Mouse (Mus musculus) kidney, postnatal 0 days (tissue): ENCODE data around the gene Tbx4. TPM values are rescaled to one million over a fixed set of nuclear protein-coding genes. Genes with fewer than 3 reads are reported as not detected.
A peak's percentile ranks its signal among the peaks of the same experiment; 100 is the strongest.

Experiments
- ATAC-seq: fragments of 200-750 bp; cut with Nextera tagmentation; replicated peaks from 2 replicates; pipeline ENCODE4 v1.8.0; 2017; ENCODE audit warnings: low read depth, moderate number of reproducible peaks, moderate TSS enrichment, moderate library complexity; ENCODE audit not compliant: low FRiP score
- DNase-seq: peaks from one replicate; pipeline ENCODE4 v3.0.0-alpha.2; 2016; ENCODE audit warnings: low spot score
- H3K27ac ChIP-seq: fragments of 300-500 bp; sonication (generic); 2 replicates; pipeline ENCODE4 v1.5.1; 2014; ENCODE audit warnings: mild to moderate bottlenecking
- H3K27me3 ChIP-seq: fragments of 300-500 bp; sonication (generic); 2 replicates; pipeline ENCODE4 v1.6.1; 2014; ENCODE audit warnings: low read length, mixed read lengths; ENCODE audit not compliant: insufficient read depth
- H3K36me3 ChIP-seq: fragments of 300-500 bp; sonication (generic); 2 replicates; pipeline ENCODE4 v1.6.1; 2014; ENCODE audit warnings: low read length, mixed read lengths; ENCODE audit not compliant: insufficient read depth
- H3K4me1 ChIP-seq: fragments of 300-500 bp; sonication (generic); replicated peaks from 2 replicates; pipeline ENCODE4 v1.6.1; 2014; ENCODE audit warnings: antibody characterized with exemption, low read length, mixed read lengths; ENCODE audit not compliant: insufficient read depth
- H3K4me2 ChIP-seq: fragments of 300-500 bp; sonication (generic); 2 replicates; pipeline ENCODE4 v1.6.1; 2014; ENCODE audit warnings: mild to moderate bottlenecking, low read length, moderate library complexity, mixed read lengths
- H3K4me3 ChIP-seq: fragments of 300-500 bp; sonication (generic); replicated peaks from 2 replicates; pipeline ENCODE4 v1.5.1; 2014; ENCODE audit warnings: low read depth, low read length
- H3K9ac ChIP-seq: fragments of 300-500 bp; sonication (generic); 2 replicates; pipeline ENCODE4 v1.6.1; 2014; ENCODE audit warnings: low read depth, low read length
- H3K9me3 ChIP-seq: fragments of 300-500 bp; sonication (generic); replicated peaks from 2 replicates; pipeline ENCODE4 v1.6.1; 2016; ENCODE audit warnings: low read length, inconsistent platforms, mixed read lengths
- CTCF ChIP-seq: IDR thresholded peaks from 2 replicates; pipeline ENCODE4 v1.5.1; 2016; ENCODE audit warnings: antibody characterized with exemption, low read depth, mild to moderate bottlenecking, moderate library complexity
- whole genome bisulfite sequencing: fragments of 180-500 bp; shearing (Covaris S2); extraction: QIAGEN DNeasy Blood & Tissue Kit; methylation state at CpG from one replicate; pipeline ENCODE4 v1.1.7; 2014; 5-methylcytosine and 5-hydroxymethylcytosine counted together
- polyA plus RNA-seq: library from polyadenylated mRNA; unstranded; fragments of >200 nt; fragmentation: Nextera tagmentation; extraction: Ambion mirVana; gene quantifications from 2 replicates; pipeline ENCODE4 v1.2.1, GENCODE M21; 2015

The Tbx4 gene
- polyA plus RNA-seq, 1 experiment from 2014 or later, result 0.07 TPM

DNA sequence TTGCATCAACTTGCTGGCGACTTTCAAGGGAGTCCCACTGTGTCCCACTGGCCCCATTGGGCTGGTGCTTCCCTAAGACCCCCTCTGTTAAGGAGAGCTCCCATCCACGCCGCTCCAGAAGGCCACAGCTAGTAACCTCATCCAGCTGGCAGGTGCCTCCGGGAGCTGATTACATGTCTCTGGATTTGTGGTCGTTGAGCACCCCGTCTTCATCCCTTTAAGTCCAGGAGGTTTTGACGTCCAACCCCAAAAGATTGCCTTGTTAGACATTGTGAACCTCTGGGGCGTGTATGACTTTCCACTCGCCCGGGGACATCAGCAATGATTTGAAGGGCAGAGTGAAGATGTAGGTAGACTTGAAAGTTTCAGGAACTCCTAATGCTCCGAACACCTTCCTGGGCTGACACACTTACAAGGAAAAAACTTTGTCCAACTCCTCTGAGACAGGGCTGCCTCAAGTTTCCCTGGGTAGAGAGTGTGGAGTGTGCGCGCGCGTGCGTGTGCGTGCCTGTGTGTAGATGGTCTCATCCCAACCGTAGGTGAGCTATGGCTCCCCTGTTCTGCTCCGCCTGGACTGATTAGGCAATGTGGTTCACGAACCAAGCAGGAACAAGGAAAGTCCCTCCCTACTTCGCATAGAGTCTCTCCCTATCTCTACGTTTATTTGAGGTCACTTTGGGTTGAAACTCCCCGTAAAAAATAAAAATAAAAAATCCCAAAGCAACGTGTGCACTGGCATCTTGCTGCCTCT is 43.5 kb upstream of the Tbx4 start:
- 0 out of 2 replicates have a peak overlapping the region, but pooled peaks have one; percentile 48 for H3K4me3 ChIP-seq
- H3K9ac ChIP-seq, result peak overlapping the region; percentile 10; the same call in 1 of the 2 replicates
- DNase-seq (peak; percentile 28), ATAC-seq (peak; percentile 12)
- no peaks in the 10 kb centered on the region for H3K9me3 ChIP-seq
- H3K27ac ChIP-seq, result peak overlapping the region; percentile 79; the same call in 1 of the 2 replicates
- peaks cover 14% of the 10 kb centered on the region; the same call in 1 of the 2 replicates for H3K36me3 ChIP-seq
- WGBS, result 11% methylated on average over 24 of the region's 24 CpGs
- H3K27me3 ChIP-seq, result no peaks in the 10 kb centered on the region
- peak overlapping the region; percentile 72 for H3K4me2 ChIP-seq
- H3K4me1 ChIP-seq, result peaks cover 22% of the 10 kb centered on the region; the same call in 1 of the 2 replicates
- no peak for TF ChIP-seq CTCF

DNA sequence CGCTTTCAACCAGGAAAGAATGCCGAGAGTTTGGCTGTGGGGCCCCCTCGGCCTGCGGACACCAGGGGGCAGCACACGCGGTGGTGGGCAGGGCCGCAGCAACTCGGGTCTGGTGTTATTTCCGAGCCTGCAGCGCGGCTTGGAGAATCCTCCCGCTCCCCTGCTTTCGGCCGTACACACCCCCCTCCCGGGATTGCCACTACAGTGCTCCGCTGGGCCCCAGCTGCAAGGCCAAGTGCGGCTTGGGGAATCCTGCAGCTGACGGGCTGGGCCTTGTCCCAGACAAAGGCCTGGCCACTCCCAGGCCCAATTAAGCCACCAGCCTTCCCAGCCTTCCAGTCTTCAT is 42.9 kb upstream of the Tbx4 start:
- H3K4me1 ChIP-seq, result peaks cover 20% of the 10 kb centered on the region; the same call in 1 of the 2 replicates
- DNase-seq (peak; percentile 91), ATAC-seq (peak; percentile 18)
- H3K27ac ChIP-seq, result peak overlapping the region; percentile 79
- H3K4me2 ChIP-seq, result peak overlapping the region; percentile 72
- WGBS, result under 1% methylated on average over 18 of the region's 18 CpGs
- peak; percentile 94 for TF ChIP-seq CTCF
- H3K36me3 ChIP-seq, result peaks cover 9% of the 10 kb centered on the region; the same call in 1 of the 2 replicates
- H3K4me3 ChIP-seq, result peak overlapping the region; percentile 48
- no peaks in the 10 kb centered on the region for H3K27me3 ChIP-seq
- peak overlapping the region; percentile 62 for H3K9ac ChIP-seq
- no peaks in the 10 kb centered on the region for H3K9me3 ChIP-seq

DNA sequence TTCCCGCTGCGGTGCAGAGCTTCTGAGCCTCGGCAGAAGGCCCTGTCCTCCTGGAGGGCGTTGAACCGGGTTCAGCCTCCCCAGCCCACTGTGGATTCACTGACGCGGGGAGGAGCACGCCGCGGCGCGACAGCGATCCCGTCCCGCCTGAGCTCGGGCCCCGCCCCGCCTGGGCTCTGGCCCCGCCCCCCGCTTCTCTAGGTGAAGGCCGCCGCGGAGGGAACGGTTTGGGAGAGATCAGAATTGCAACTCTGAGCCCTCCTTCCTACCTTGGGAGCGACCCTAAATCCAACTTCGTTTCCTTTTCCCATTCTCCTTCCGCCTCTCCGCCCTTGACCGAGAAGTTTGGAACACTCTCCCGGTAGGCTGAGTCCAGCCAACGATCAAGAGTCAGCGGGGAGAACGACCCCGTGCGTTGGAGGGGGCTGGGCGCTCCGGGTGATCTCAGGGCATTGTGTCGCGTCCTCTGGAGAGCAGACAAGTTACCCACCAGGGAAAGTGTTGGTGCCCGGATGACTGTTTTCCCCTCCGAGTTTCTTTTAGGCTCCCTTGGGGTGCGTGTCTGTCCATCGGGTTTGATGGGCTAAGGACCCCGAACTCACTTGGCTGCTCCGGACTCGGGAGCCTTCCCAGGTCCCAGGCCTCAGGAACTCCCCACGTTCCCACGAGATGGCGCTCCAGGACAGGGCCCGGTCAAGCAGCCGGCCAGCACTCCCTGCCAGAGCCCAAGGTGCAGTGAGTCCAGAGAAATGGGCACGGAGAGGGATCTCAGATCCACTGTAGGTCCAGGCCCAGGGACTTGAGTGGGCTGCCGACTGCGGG is 41.9 kb upstream of the Tbx4 start:
- ATAC-seq, result peak; percentile 35
- under 1% methylated on average over 45 of the region's 54 CpGs for WGBS

DNA sequence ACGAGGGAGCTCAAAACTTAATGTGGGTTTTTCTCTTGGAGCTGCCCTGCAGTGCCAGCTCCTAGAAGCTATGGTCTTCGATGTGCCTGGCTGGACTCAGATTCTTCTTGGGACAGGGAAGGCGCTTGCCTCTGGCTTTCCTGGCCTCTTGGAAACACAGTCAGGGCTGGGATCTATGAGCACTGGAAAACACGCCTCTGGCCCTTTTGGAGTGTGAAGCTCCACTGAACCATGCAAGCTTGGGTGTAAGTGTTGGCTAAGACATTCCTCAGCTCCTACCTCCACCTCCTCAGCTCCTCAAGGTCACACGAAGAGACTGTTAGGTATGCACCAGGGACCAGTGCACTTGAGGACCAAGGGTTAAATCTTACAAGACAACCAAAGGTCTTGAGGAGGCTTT is 41.3 kb upstream of the Tbx4 start:
- Histone ChIP-seq H3K9ac (peak overlapping the region; percentile 62), H3K36me3 (peaks cover 9% of the 10 kb centered on the region; the same call in 1 of the 2 replicates), H3K4me2 (peak overlapping the region; percentile 72), H3K4me1 (peaks cover 20% of the 10 kb centered on the region; the same call in 1 of the 2 replicates), H3K27me3 (no peaks in the 10 kb centered on the region), H3K27ac (peak overlapping the region; percentile 79), H3K4me3 (peak overlapping the region; percentile 48; the same call in 1 of the 2 replicates), H3K9me3 (no peaks in the 10 kb centered on the region)
- DNase-seq (peak; percentile 36), ATAC-seq (no peak)
- no peak for TF ChIP-seq CTCF
- 27% methylated on average over 5 of the region's 5 CpGs for WGBS

More for the DNA sequence above, 41.9 kb upstream of the Tbx4 start:
- Histone ChIP-seq H3K4me1 (peaks cover 20% of the 10 kb centered on the region; the same call in 1 of the 2 replicates), H3K27me3 (no peaks in the 10 kb centered on the region), H3K4me3 (peak overlapping the region; percentile 48), H3K9me3 (no peaks in the 10 kb centered on the region), H3K36me3 (peaks cover 9% of the 10 kb centered on the region; the same call in 1 of the 2 replicates), H3K4me2 (peak overlapping the region; percentile 72), H3K9ac (peak overlapping the region; percentile 62), H3K27ac (peak overlapping the region; percentile 79)
- peak; percentile 92 for DNase-seq
- TF ChIP-seq CTCF, result peak; percentile 92

DNA sequence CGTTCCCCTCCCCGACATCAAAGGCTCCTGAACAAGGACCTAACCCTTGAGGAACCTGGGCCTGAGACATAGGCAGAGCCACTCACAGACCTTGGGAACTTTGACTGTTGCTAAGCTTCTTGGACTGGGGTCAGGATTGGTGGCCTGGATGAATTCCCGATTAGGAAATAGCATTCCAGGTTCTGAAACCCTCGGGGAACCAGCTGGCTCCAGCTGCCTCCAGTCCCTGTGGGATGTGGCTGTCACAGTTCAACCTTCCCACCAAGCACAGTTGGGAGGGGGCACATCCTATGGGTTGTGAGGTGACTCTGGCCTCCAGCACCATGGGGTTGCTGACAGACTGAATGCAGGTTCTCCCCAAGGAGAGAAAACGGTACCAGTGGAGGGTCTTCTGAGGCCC is 40.3 kb upstream of the Tbx4 start:
- WGBS, result 34% methylated on average over 5 of the region's 5 CpGs
- H3K9ac ChIP-seq, result no peak overlapping the region
- no peak overlapping the region for H3K4me3 ChIP-seq
- no peaks in the 10 kb centered on the region for H3K36me3 ChIP-seq
- H3K4me1 ChIP-seq, result peaks cover 20% of the 10 kb centered on the region; the same call in 1 of the 2 replicates
- no peak overlapping the region for H3K4me2 ChIP-seq
- no peaks in the 10 kb centered on the region for H3K27me3 ChIP-seq
- no peak for TF ChIP-seq CTCF
- no peak for ATAC-seq
- H3K27ac ChIP-seq, result peak overlapping the region; percentile 79
- no peaks in the 10 kb centered on the region for H3K9me3 ChIP-seq
- DNase-seq, result peak; percentile 61

DNA sequence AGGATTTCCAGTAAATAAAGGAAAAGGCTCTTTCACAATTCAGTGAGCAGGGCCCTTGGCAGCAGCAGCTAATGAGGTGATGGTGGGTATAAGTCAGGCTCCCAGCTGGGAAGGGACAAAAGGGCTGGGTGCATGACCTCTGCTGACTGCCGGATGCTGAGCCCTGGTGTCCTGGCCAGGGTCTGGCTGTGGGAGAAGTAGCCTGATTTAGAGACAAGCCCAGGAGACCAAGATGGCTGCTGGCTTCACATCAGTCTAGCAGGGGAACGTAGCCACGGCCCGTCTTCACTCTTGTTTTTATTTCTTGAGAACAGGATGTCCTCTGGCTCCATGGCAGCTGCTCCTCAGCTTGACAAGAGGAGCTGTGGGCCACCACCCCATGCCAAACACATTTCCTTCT is 39.7 kb upstream of the Tbx4 start:
- H3K27me3 ChIP-seq, result no peaks in the 10 kb centered on the region
- H3K4me3 ChIP-seq, result no peak overlapping the region
- no peaks in the 10 kb centered on the region for H3K9me3 ChIP-seq
- peaks cover 20% of the 10 kb centered on the region; the same call in 1 of the 2 replicates for H3K4me1 ChIP-seq
- no peak for ATAC-seq
- peak overlapping the region; percentile 79 for H3K27ac ChIP-seq
- WGBS, result 35% methylated on average over 4 of the region's 4 CpGs
- no peak overlapping the region for H3K4me2 ChIP-seq
- peak; percentile 37 for DNase-seq
- no peak for TF ChIP-seq CTCF
- H3K9ac ChIP-seq, result no peak overlapping the region
- no peaks in the 10 kb centered on the region for H3K36me3 ChIP-seq
